Mouse (Mus musculus) intestine, embryonic 14.5 days (tissue): ENCODE measurements around the gene Mid2. TPM values are rescaled to one million over a fixed set of nuclear protein-coding genes. Genes with fewer than 3 reads are reported as not detected.

Source experiments
- ATAC-seq: fragments of 200-750 bp; cut with Nextera tagmentation; replicated peaks from 2 replicates; pipeline ENCODE4 v1.8.0; 2017; ENCODE audit warnings: low read depth, moderate number of reproducible peaks, moderate TSS enrichment, moderate library complexity; ENCODE audit not compliant: low FRiP score, low TSS enrichment
- DNase-seq: peaks from one replicate; pipeline ENCODE4 v3.0.0-alpha.2; 2018; ENCODE audit warnings: low spot score
- H3K27ac ChIP-seq: fragments of 300-500 bp; sonication (generic); 2 replicates; pipeline ENCODE4 v1.5.1; 2014; ENCODE audit warnings: low read depth, mild to moderate bottlenecking, control low read depth
- H3K27me3 ChIP-seq: fragments of 300-500 bp; sonication (generic); replicated peaks from 2 replicates; pipeline ENCODE4 v1.6.1; 2014; ENCODE audit warnings: low read length, control low read depth; ENCODE audit not compliant: control insufficient read depth, insufficient read depth
- H3K36me3 ChIP-seq: fragments of 300-500 bp; sonication (generic); 2 replicates; pipeline ENCODE4 v1.6.1; 2014; ENCODE audit warnings: low read length, control low read depth; ENCODE audit not compliant: control insufficient read depth, insufficient read depth
- H3K4me1 ChIP-seq: fragments of 300-500 bp; sonication (generic); replicated peaks from 2 replicates; pipeline ENCODE4 v1.6.1; 2014; ENCODE audit warnings: low read length, control low read depth, mixed read lengths; ENCODE audit not compliant: control insufficient read depth, insufficient read depth
- H3K4me2 ChIP-seq: fragments of 300-500 bp; sonication (generic); 2 replicates; pipeline ENCODE4 v1.6.1; 2014; ENCODE audit warnings: low read length
- H3K4me3 ChIP-seq: fragments of 300-500 bp; sonication (generic); 2 replicates; pipeline ENCODE4 v1.5.1; 2014; ENCODE audit warnings: low read depth, low read length, control low read depth, mixed read lengths
- H3K9ac ChIP-seq: fragments of 300-500 bp; sonication (generic); 2 replicates; pipeline ENCODE4 v1.6.1; 2014; ENCODE audit warnings: mild to moderate bottlenecking, low read length
- H3K9me3 ChIP-seq: fragments of 300-500 bp; sonication (generic); 2 replicates; pipeline ENCODE4 v1.6.1; 2016; ENCODE audit warnings: low read length, control low read depth; ENCODE audit not compliant: control insufficient read depth
- WGBS: fragments of 180-500 bp; shearing (Covaris S2); extraction: QIAGEN DNeasy Blood & Tissue Kit; methylation state at CpG from one replicate; pipeline ENCODE4 v1.1.7; 2014; 5-methylcytosine and 5-hydroxymethylcytosine counted together
- polyA plus RNA-seq: library from polyadenylated mRNA; unstranded; fragments of >200 nt; fragmentation: Nextera tagmentation; extraction: Ambion mirVana; gene quantifications from 2 replicates; pipeline ENCODE4 v1.2.1, GENCODE M21; 2014

The Mid2 gene
- polyA plus RNA-seq, 1 experiment from 2014 or later: 3.7 TPM

GRCm38 (mm10) chrX:140813312-140814006 is 149.1 kb downstream of the Mid2 start, which contains the start of gene Tex13b:
TSS of gene Tex13b (minus strand) at chrX:140813433.
- DNase-seq (no peak), ATAC-seq (no peak)
- no peak within 1 kb of the TSS for H3K4me2 ChIP-seq
- H3K27ac ChIP-seq: no peak within 1 kb of the TSS
- no peak within 1 kb of the TSS for H3K9ac ChIP-seq
- H3K27me3 ChIP-seq: no peaks in the 10 kb centered on the region
- H3K4me1 ChIP-seq: no peaks in the 10 kb centered on the region
- no peaks in the 10 kb centered on the region for H3K36me3 ChIP-seq
- WGBS: 93% methylated on average over 22 of the region's 22 CpGs
- H3K9me3 ChIP-seq: no peaks in the 10 kb centered on the region
- no peak within 1 kb of the TSS for H3K4me3 ChIP-seq

Other genes with a start within 250 kb of the Mid2 start
- 26.2 and 29.4 TPM in 2 replicates for gene Prps1, start 208.0 kb upstream of the Mid2 start, polyA plus RNA-seq
- gene Tsc22d3, start 63.9 kb upstream of the Mid2 start, polyA plus RNA-seq: 59.0 and 67.1 TPM in 2 replicates
- 0.14 TPM in 1 of 2 replicates, not detected in the other for gene Tex13b, start 148.8 kb downstream of the Mid2 start, polyA plus RNA-seq
- gene Vsig1, start 243.0 kb downstream of the Mid2 start, polyA plus RNA-seq: 0.19 and 0.89 TPM in 2 replicates